Comparison of ENCODE assay signal across 8 mouse cellular contexts in the genomic region with DNA sequence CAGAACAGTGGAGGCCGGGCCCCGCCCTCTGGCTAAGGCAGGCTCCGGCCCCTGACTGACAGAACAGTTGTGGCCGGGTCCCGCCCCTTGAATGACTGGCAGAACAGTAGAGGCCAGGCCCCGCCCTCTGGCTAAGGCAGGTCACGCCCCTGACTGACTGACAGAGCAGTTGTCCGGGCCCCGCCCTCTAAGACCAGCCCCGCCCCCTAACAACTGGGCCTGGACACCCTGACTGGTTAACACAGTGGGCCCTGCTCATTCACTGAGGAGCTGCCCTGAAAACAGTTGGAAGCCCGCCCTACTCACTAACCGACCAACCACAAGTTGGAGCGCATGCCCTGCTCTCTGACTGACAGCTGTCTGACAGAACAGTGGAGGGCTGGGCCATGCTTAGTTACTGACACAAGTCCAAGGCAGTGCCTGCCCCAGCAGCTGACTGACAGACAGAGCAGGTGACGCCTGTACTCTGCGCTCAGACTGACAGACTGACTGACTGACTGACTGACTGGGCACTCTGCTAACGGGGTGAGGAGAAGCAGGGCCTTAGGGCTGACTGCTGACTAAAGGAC. TPM values are rescaled to one million over a fixed set of nuclear protein-coding genes. Genes with fewer than 3 reads are reported as not detected.
A peak's percentile ranks its signal among the peaks of the same experiment; 100 is the strongest.
DNase-seq lines count a peak whose midpoint lies in the region; ATAC-seq and TF ChIP-seq lines count a peak whose summit lies in the region.

No protein-coding gene starts in this region.

- H3K4me1 ChIP-seq in intestine, postnatal 0 days (replicated peaks; ENCODE audit: control insufficient read depth, insufficient read depth, low read length) = peaks cover 3% of the 10 kb centered on the region; the same call in 1 of the 2 replicates
- H3K4me1 ChIP-seq in liver, embryonic 11.5 days (replicated peaks; ENCODE audit: control insufficient read depth, insufficient read depth, low read length) = peaks cover 22% of the 10 kb centered on the region
- H3K4me1 ChIP-seq in midbrain, postnatal 0 days (ENCODE audit: insufficient read depth, low read length) = peaks cover 2% of the 10 kb centered on the region; the same call in 1 of the 2 replicates

- H3K27ac ChIP-seq in intestine, postnatal 0 days (ENCODE audit: low read depth, low read length) = peak overlapping the region; percentile 66
- H3K27ac ChIP-seq in liver, embryonic 11.5 days (ENCODE audit: low read depth, low read length) = peak overlapping the region; percentile 80
- no peak overlapping the region for H3K27ac ChIP-seq in midbrain, postnatal 0 days (ENCODE audit: low read depth, low read length)

- H3K9ac ChIP-seq in intestine, postnatal 0 days (ENCODE audit: low read depth, low read length) = 0 out of 2 replicates have a peak overlapping the region, but pooled peaks have one; percentile 34
- H3K9ac ChIP-seq in liver, embryonic 11.5 days (ENCODE audit: low read depth, low read length) = peak overlapping the region; percentile 48; the same call in 1 of the 2 replicates
- no peak overlapping the region for H3K9ac ChIP-seq in midbrain, postnatal 0 days (replicated peaks; ENCODE audit: low read length, poor library complexity, severe bottlenecking)

- no peak for TF ChIP-seq CTCF in intestine, postnatal 0 days (IDR thresholded peaks at IDR 0.05; ENCODE audit: low read depth)
- no peak for TF ChIP-seq CTCF in midbrain, postnatal 0 days (IDR thresholded peaks at IDR 0.05)

- intact Hi-C loops in gastrocnemius, postnatal 36 days (cut with DNase I) = no loop called here

- H3K4me2 ChIP-seq in intestine, postnatal 0 days (replicated peaks; ENCODE audit: low read depth) = peak overlapping the region; percentile 51
- H3K4me2 ChIP-seq in liver, embryonic 11.5 days = peak overlapping the region; percentile 54
- no peak overlapping the region for H3K4me2 ChIP-seq in midbrain, postnatal 0 days (ENCODE audit: low read depth, low read length, poor library complexity, severe bottlenecking)

- H3K27me3 ChIP-seq in intestine, postnatal 0 days (replicated peaks; ENCODE audit: control insufficient read depth, insufficient read depth, low read length) = no peaks in the 10 kb centered on the region
- no peaks in the 10 kb centered on the region for H3K27me3 ChIP-seq in liver, embryonic 11.5 days (replicated peaks; ENCODE audit: control insufficient read depth, insufficient read depth, low read length)
- no peaks in the 10 kb centered on the region for H3K27me3 ChIP-seq in midbrain, postnatal 0 days (ENCODE audit: insufficient read depth, low read length)

- WGBS in intestine, postnatal 0 days = 11% methylated on average over 16 of the region's 16 CpGs
- WGBS in liver, embryonic 11.5 days = 6% methylated on average over 16 of the region's 16 CpGs
- 12% methylated on average over 16 of the region's 16 CpGs for WGBS in midbrain, postnatal 0 days

- ATAC-seq in common myeloid progenitor, adult 5-6 weeks (replicated peaks; ENCODE audit: low read depth, poor library complexity, severe bottlenecking) = peak; percentile 68
- ATAC-seq in intestine, postnatal 0 days = peak; percentile 94
- peak; percentile 93 for ATAC-seq in liver, embryonic 11.5 days (replicated peaks; ENCODE audit: low FRiP score)
- peak; percentile 84 for ATAC-seq in midbrain, postnatal 0 days (ENCODE audit: low FRiP score)

- H3K9me3 ChIP-seq in intestine, postnatal 0 days (ENCODE audit: control insufficient read depth) = no peaks in the 10 kb centered on the region
- no peaks in the 10 kb centered on the region for H3K9me3 ChIP-seq in liver, embryonic 11.5 days (ENCODE audit: control insufficient read depth, low read length)
- no peaks in the 10 kb centered on the region for H3K9me3 ChIP-seq in midbrain, postnatal 0 days (ENCODE audit: low read length)

- H3K4me3 ChIP-seq in intestine, postnatal 0 days (ENCODE audit: low read depth, low read length) = no peak overlapping the region
- peak overlapping the region; percentile 21 for H3K4me3 ChIP-seq in liver, embryonic 11.5 days (ENCODE audit: low read depth, low read length)
- H3K4me3 ChIP-seq in midbrain, postnatal 0 days (ENCODE audit: low read depth, low read length) = no peak overlapping the region

- peak; percentile 54 to 71 for DNase-seq in frontal cortex, postnatal 10 days (ENCODE audit: low spot score in 2 of 2)
- no peak for DNase-seq in frontal cortex, adult 2 months (ENCODE audit: extremely low spot score in 1 of 2, low spot score in 1 of 2)
- DNase-seq in gastrocnemius, postnatal 36 days = peak; percentile 64 to 79
- DNase-seq in liver, embryonic 11.5 days (ENCODE audit: low spot score) = peak; percentile 95
- peak; percentile 74 for DNase-seq in midbrain, postnatal 0 days (ENCODE audit: low spot score)
- DNase-seq in testis, postnatal 10 days (ENCODE audit: low spot score) = peak; percentile 90

- no peaks in the 10 kb centered on the region for H3K36me3 ChIP-seq in intestine, postnatal 0 days (ENCODE audit: control insufficient read depth, insufficient read depth)
- no peaks in the 10 kb centered on the region for H3K36me3 ChIP-seq in liver, embryonic 11.5 days (ENCODE audit: control insufficient read depth, insufficient read depth, low read length)
- no peaks in the 10 kb centered on the region for H3K36me3 ChIP-seq in midbrain, postnatal 0 days (ENCODE audit: insufficient read depth, low read length)

RNA-seq across cellular contexts. Expression of a gene that starts 56.1 kb away (rescaled TPM):
- polyA plus RNA-seq in frontal cortex, adult 2 months (2012; rRNA removed) = 17.8 and 18.7 TPM in 2 replicates
- total RNA-seq in common myeloid progenitor, adult 5-6 weeks (2017) = 6.4 and 7.8 TPM in 2 replicates
- total RNA-seq in gastrocnemius, postnatal 36 days (2021) = 10 to 100 TPM; 22.3 to 23.0 TPM
- 8.0 and 10.4 TPM in 2 replicates for polyA plus RNA-seq in intestine, postnatal 0 days (2015; fragmentation: Nextera tagmentation; extraction: Ambion mirVana)
- polyA plus RNA-seq in liver, embryonic 11.5 days (2014; fragmentation: Nextera tagmentation; extraction: Ambion mirVana) = 1.8 and 2.2 TPM in 2 replicates
- 11.7 and 11.8 TPM in 2 replicates for total RNA-seq in midbrain, postnatal 0 days (2014; rRNA removed)
- polyA plus RNA-seq in midbrain, postnatal 0 days (2015; fragmentation: Nextera tagmentation; extraction: Ambion mirVana) = 3.3 and 3.8 TPM in 2 replicates

Comparison
In these comparisons a context has a peak if more than half of its experiments do, and no peak if none do; other contexts are left out.
1. DNase-seq: peak in frontal cortex, postnatal 10 days (2 of 2), gastrocnemius, postnatal 36 days (2 of 2), liver, embryonic 11.5 days (single experiment), midbrain, postnatal 0 days (single experiment) and testis, postnatal 10 days (single experiment); none in frontal cortex, adult 2 months (0 of 2).
2. Peak in every context shown above with its lines, with median percentiles within 50 percentile points of each other: ATAC-seq.